Mouse (Mus musculus) midbrain, embryonic 13.5 days (tissue): ENCODE results near the gene Sh3pxd2a. TPM values are rescaled to one million over a fixed set of nuclear protein-coding genes. Genes with fewer than 3 reads are reported as not detected.

Source experiments
- ATAC-seq: fragments of 200-750 bp; cut with Nextera tagmentation; 2 replicates; pipeline ENCODE4 v1.8.0; 2017; ENCODE audit warnings: mild to moderate bottlenecking, moderate TSS enrichment, moderate library complexity
- H3K27ac ChIP-seq: fragments of 300-500 bp; sonication (generic); 2 replicates; pipeline ENCODE4 v1.5.1; 2015; ENCODE audit warnings: inconsistent platforms, mild to moderate bottlenecking, moderate library complexity
- H3K27me3 ChIP-seq: fragments of 300-500 bp; sonication (generic); 2 replicates; pipeline ENCODE4 v1.6.1; 2015; ENCODE audit warnings: mild to moderate bottlenecking, inconsistent platforms
- H3K36me3 ChIP-seq: fragments of 300-500 bp; sonication (generic); 2 replicates; pipeline ENCODE4 v1.6.1; 2015; ENCODE audit warnings: mild to moderate bottlenecking, inconsistent platforms
- H3K4me1 ChIP-seq: fragments of 300-500 bp; sonication (generic); replicated peaks from 2 replicates; pipeline ENCODE4 v1.6.1; 2015; ENCODE audit warnings: inconsistent platforms
- H3K4me2 ChIP-seq: fragments of 300-500 bp; sonication (generic); replicated peaks from 2 replicates; pipeline ENCODE4 v1.6.1; 2015; ENCODE audit warnings: moderate library complexity, mild to moderate bottlenecking, inconsistent platforms
- H3K4me3 ChIP-seq: fragments of 300-500 bp; sonication (generic); replicated peaks from 2 replicates; pipeline ENCODE4 v1.5.1; 2015; ENCODE audit warnings: mild to moderate bottlenecking, inconsistent platforms
- H3K9ac ChIP-seq: fragments of 300-500 bp; sonication (generic); replicated peaks from 2 replicates; pipeline ENCODE4 v1.6.1; 2015; ENCODE audit warnings: mild to moderate bottlenecking, inconsistent platforms
- H3K9me3 ChIP-seq: fragments of 300-500 bp; sonication (generic); 2 replicates; pipeline ENCODE4 v1.6.1; 2016; ENCODE audit warnings: mild to moderate bottlenecking, inconsistent platforms
- WGBS: fragments of 180-500 bp; shearing (Covaris S2); methylation state at CpG from one replicate; pipeline ENCODE4 v1.1.7; 2015; 5-methylcytosine and 5-hydroxymethylcytosine counted together
- polyA plus RNA-seq: library from polyadenylated mRNA; unstranded; fragments of >200 nt; fragmentation: Nextera tagmentation; extraction: Ambion mirVana; gene quantifications from 2 replicates; pipeline ENCODE4 v1.2.1, GENCODE M21; 2015

The Sh3pxd2a gene
- polyA plus RNA-seq, 1 experiment from 2014 or later, result 2.2 TPM

DNA sequence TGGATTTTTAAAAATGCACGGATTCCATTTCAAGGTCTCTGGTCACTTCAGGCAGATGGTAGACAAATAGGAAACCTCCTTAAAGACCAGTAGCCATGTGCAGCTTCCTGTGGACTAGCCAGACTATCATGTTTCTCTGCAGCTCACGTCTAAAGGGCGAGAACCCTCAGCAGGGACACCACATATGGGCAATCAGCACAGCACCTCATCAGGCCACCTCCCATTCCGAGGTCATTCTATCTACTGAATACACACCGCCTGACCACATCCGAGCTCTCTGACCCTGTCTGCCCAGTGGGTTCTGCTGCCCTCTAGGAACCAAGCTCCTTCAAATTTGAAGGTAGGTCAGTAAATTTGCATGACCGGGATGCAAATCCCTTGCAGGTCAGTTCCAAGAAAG, 35.4 kb downstream of the Sh3pxd2a start:
- Histone ChIP-seq H3K4me2 (no peak overlapping the region), H3K4me3 (no peak overlapping the region), H3K27ac (no peak overlapping the region), H3K9ac (no peak overlapping the region), H3K36me3 (no peaks in the 10 kb centered on the region), H3K9me3 (no peaks in the 10 kb centered on the region), H3K27me3 (no peaks in the 10 kb centered on the region), H3K4me1 (peaks cover 19% of the 10 kb centered on the region)
- WGBS, result 75% methylated on average over 7 of the region's 7 CpGs
- ATAC-seq, result no peak

DNA sequence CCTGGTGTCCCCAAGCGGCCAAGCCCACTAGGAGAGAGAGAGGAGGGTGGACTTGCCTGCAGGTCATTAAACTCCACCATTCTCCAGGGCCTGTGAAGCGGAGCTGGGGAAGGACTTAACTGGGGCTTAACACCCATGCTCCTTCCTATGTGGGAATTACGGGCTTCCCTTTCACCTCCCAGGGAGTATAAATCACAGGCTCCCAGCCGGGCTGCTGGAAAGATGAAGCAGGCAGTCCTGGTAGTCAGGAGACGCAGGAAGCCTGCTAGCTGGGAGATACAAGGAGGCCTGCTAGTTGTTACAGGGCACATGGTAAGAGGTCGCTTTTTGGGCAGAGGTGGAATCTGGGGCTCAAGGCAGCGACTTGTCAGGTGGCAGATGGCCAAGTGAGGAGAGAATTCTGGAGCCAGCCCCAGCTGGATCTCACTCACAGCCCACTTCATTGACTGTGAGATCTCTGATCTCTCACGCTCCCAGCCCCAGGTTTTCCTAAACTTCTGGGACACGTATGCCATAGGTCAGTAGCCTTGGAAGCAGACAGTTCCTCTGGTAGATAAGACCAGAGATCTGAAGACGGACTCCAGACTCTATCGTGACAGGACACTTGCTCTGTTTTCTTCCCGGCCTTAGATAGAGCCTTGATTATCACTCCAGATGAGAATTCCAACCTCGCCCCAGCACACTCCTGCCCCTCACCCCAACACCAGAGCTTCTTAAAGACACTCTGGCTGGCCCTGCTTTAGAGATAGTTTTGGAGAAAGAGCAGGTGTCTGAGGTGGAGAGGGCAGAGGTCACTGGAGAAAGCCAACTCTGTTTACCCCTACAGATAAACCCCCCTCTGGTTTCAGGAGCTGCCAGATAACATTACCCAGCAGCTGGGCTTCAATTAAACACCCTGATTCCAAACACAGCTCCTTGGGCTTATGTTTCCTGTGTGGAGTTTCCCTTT, 36.1 kb downstream of the Sh3pxd2a start:
- Histone ChIP-seq H3K27ac (no peak overlapping the region), H3K9ac (no peak overlapping the region), H3K4me2 (no peak overlapping the region), H3K36me3 (no peaks in the 10 kb centered on the region), H3K4me3 (no peak overlapping the region), H3K9me3 (no peaks in the 10 kb centered on the region), H3K4me1 (peaks cover 19% of the 10 kb centered on the region), H3K27me3 (no peaks in the 10 kb centered on the region)
- 47% methylated on average over 13 of the region's 13 CpGs for WGBS
- no peak for ATAC-seq

- no peak for ATAC-seq
- Histone ChIP-seq H3K4me2 (no peak overlapping the region), H3K9me3 (no peaks in the 10 kb centered on the region), H3K27me3 (no peaks in the 10 kb centered on the region), H3K36me3 (no peaks in the 10 kb centered on the region), H3K4me1 (peaks cover 21% of the 10 kb centered on the region), H3K27ac (no peak overlapping the region), H3K9ac (no peak overlapping the region), H3K4me3 (no peak overlapping the region)
- WGBS, result 93% methylated on average over 7 of the region's 7 CpGs
Observed at GRCm38 (mm10) chr19:47423632-47424031, 40.6 kb downstream of the Sh3pxd2a start.

DNA sequence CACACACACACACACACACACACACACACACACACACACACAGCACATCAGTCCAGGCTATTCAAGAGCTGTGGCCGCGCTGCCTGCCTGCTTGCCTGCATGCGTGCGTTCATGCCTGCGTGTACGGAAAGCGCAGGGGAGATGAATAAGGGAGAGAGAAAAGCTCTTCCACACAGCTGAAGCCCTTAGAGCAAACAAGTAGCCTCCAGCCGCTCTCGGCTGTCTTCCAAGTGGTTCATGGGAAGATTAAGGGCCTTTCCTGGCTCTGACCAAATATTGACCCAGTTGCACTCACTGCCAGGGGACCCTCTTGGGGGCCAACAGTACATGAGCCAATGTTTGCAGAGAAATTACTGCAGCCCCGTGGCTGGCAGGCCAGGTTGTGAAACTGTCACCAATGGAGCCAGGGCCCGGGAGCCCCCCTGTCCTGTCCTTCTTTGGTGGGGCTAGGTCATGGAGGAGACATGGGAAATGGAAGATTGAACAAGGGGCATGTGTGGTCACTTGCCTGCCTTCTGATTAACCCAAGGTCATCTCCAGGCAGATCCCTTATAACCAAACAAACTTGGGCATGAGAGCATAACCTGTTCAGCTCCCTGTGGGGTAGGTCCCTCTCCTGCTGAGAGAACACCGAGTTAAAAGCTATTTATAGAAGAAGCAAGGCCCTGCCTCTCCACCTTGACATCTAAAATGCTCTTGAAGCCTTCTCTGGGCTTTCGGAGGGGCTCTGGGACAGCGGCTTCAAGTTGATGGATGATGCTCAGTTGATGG, 42.9 kb downstream of the Sh3pxd2a start:
- Histone ChIP-seq H3K27ac (0 out of 2 replicates have a peak overlapping the region, but pooled peaks have one; percentile 11), H3K4me1 (peaks cover 12% of the 10 kb centered on the region; the same call in 1 of the 2 replicates), H3K27me3 (no peaks in the 10 kb centered on the region), H3K9ac (no peak overlapping the region), H3K36me3 (no peaks in the 10 kb centered on the region), H3K4me2 (no peak overlapping the region), H3K4me3 (no peak overlapping the region), H3K9me3 (no peaks in the 10 kb centered on the region)
- WGBS, result 78% methylated on average over 14 of the region's 14 CpGs
- ATAC-seq, result peak; percentile 43; the same call in 1 of the 2 replicates

GRCm38 (mm10) chr19:47420539-47420938, 43.7 kb downstream of the Sh3pxd2a start:
- no peak overlapping the region for H3K4me3 ChIP-seq
- no peak for ATAC-seq
- H3K36me3 ChIP-seq, result no peaks in the 10 kb centered on the region
- no peaks in the 10 kb centered on the region for H3K27me3 ChIP-seq
- no peaks in the 10 kb centered on the region for H3K9me3 ChIP-seq
- no peak overlapping the region for H3K9ac ChIP-seq
- H3K4me1 ChIP-seq, result peaks cover 12% of the 10 kb centered on the region; the same call in 1 of the 2 replicates
- no peak overlapping the region for H3K4me2 ChIP-seq
- WGBS, result 85% methylated on average over 11 of the region's 11 CpGs
- no peak overlapping the region for H3K27ac ChIP-seq

- Histone ChIP-seq H3K27me3 (no peaks in the 10 kb centered on the region), H3K4me2 (no peak overlapping the region), H3K36me3 (no peaks in the 10 kb centered on the region), H3K9me3 (no peaks in the 10 kb centered on the region), H3K27ac (no peak overlapping the region), H3K4me1 (peaks cover 17% of the 10 kb centered on the region; the same call in 1 of the 2 replicates), H3K9ac (no peak overlapping the region), H3K4me3 (no peak overlapping the region)
- no peak for ATAC-seq
- 82% methylated on average over 8 of the region's 8 CpGs for WGBS
Observed at GRCm38 (mm10) chr19:47419208-47419607, 45.0 kb downstream of the Sh3pxd2a start.

DNA sequence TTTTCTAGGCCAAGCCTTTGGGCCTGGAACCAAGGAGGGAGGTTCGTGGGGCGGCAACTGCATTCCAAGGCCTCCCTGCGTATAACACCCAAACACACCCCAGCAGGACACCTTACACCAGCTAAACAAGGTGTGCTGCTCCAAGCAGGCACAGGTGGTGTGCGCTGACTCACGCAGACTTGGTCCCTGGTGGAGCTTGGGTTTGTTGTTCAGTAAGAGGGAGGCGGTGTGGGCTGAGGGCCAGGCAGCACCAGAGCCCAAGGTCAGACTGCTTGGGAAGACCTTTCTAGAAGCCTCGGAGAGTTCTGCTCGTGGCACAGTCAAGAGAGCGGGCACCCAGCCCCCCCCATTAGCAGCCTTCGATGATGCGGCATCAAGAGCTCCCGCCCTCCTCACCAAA, 48.0 kb downstream of the Sh3pxd2a start:
- H3K9ac ChIP-seq, result no peak overlapping the region
- peaks cover 13% of the 10 kb centered on the region; the same call in 1 of the 2 replicates for H3K4me1 ChIP-seq
- no peak overlapping the region for H3K4me2 ChIP-seq
- no peak for ATAC-seq
- no peak overlapping the region for H3K27ac ChIP-seq
- no peaks in the 10 kb centered on the region for H3K9me3 ChIP-seq
- H3K4me3 ChIP-seq, result no peak overlapping the region
- no peaks in the 10 kb centered on the region for H3K27me3 ChIP-seq
- H3K36me3 ChIP-seq, result no peaks in the 10 kb centered on the region
- 89% methylated on average over 12 of the region's 12 CpGs for WGBS

- Histone ChIP-seq H3K9me3 (no peaks in the 10 kb centered on the region), H3K9ac (no peak overlapping the region), H3K27ac (no peak overlapping the region), H3K4me1 (peaks cover 8% of the 10 kb centered on the region; the same call in 1 of the 2 replicates), H3K4me2 (no peak overlapping the region), H3K27me3 (no peaks in the 10 kb centered on the region), H3K4me3 (no peak overlapping the region), H3K36me3 (no peaks in the 10 kb centered on the region)
- ATAC-seq, result no peak
- 70% methylated on average over 13 of the region's 13 CpGs for WGBS
Observed at GRCm38 (mm10) chr19:47414142-47414905, 49.9 kb downstream of the Sh3pxd2a start.

DNA sequence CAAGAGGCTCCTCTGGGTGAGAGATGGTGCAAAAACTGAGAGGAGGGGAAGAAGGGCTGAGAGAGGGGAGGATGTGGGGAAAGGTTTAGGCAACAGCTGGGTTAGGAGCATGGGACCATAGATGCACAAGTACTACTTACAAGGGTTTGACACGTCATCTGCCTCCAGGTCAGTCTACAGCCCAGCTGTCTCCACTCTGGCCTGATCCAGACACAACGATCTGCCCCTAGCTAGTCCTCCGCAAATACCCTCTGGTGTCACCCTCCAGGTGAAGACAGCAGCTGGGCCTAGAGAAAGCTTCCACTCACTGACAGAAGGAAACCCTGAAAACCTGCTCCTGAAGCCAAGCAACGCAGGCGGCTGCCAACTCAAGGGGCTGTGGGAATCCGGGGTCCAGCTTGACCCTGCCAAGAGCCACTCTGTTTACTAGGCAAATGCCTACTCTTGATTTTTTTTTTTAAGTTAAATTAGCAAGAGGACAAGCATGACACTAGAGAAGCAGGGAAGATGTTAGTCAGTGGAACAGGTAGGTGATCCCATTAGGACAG, 50.7 kb downstream of the Sh3pxd2a start:
- H3K27me3 ChIP-seq, result no peaks in the 10 kb centered on the region
- ATAC-seq, result no peak
- H3K36me3 ChIP-seq, result no peaks in the 10 kb centered on the region
- no peak overlapping the region for H3K4me3 ChIP-seq
- no peak overlapping the region for H3K9ac ChIP-seq
- peaks cover 8% of the 10 kb centered on the region; the same call in 1 of the 2 replicates for H3K4me1 ChIP-seq
- 92% methylated on average over 6 of the region's 6 CpGs for WGBS
- H3K4me2 ChIP-seq, result no peak overlapping the region
- no peaks in the 10 kb centered on the region for H3K9me3 ChIP-seq
- H3K27ac ChIP-seq, result no peak overlapping the region

DNA sequence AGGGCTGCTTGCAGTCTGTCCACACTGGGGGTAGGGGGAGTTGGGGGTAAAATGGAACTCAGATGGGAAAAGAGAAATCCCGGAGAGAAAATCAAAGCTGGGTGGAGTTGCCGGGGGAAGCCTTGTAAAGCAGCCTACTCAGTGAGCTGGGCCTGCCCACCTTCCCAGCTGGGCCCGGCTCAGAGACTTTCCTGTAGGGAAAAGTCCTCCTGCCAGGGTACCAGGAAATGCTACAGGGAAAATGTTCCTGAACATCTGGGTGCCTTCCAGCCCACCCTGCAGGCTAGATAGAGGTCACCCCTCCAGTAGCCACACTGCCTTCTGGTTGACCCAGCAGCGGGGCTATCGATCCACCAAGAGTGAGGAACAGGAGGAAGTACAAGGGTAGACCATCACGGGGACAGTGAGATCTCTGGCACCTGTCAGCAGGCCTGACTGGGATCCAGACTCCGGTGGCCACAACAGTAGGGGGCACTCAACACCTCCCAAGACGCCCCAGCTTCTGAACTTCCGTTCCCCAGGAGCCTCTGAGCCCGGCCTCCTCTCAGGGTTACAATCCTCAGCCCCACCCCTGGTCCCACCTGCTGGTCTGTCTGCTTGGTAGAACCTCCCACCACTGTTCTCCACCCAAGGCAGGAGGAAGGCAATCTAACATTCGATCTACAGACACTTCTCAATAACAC, 51.5 kb downstream of the Sh3pxd2a start:
- no peak for ATAC-seq
- Histone ChIP-seq H3K9me3 (no peaks in the 10 kb centered on the region), H3K36me3 (no peaks in the 10 kb centered on the region), H3K4me3 (no peak overlapping the region), H3K4me2 (no peak overlapping the region), H3K4me1 (peaks cover 8% of the 10 kb centered on the region; the same call in 1 of the 2 replicates), H3K27ac (no peak overlapping the region), H3K9ac (no peak overlapping the region), H3K27me3 (no peaks in the 10 kb centered on the region)
- 72% methylated on average over 11 of the region's 11 CpGs for WGBS

DNA sequence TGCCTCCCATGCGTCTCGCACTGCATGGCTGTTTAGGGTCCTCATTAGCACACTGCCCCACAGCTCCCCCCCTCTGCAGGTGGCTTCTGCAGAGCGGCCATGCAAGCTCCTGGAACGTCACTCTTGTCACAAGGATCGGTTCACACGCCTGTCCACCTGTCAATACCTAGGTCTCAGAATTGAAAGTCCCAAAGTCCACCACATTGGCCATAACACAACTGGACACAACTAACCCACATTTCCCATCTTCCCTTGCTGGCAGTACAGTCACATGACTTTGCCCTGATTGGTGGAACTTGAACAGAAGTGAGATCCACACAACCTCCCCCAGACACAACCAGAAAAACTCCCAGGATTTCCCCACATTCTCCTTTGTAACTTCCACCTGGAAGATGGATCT, 53.9 kb downstream of the Sh3pxd2a start:
- Histone ChIP-seq H3K4me2 (no peak overlapping the region), H3K9me3 (no peaks in the 10 kb centered on the region), H3K27me3 (no peaks in the 10 kb centered on the region), H3K4me1 (peaks cover 8% of the 10 kb centered on the region; the same call in 1 of the 2 replicates), H3K36me3 (no peaks in the 10 kb centered on the region), H3K9ac (no peak overlapping the region), H3K4me3 (no peak overlapping the region), H3K27ac (no peak overlapping the region)
- WGBS, result 91% methylated on average over 6 of the region's 6 CpGs
- no peak for ATAC-seq
